Mouse (Mus musculus) midbrain, postnatal 0 days (tissue): ENCODE data around the gene Mthfr. TPM values are rescaled to one million over a fixed set of nuclear protein-coding genes. Genes with fewer than 3 reads are reported as not detected.

Experiments
- ATAC-seq: fragments of 200-750 bp; cut with Nextera tagmentation; 2 replicates; pipeline ENCODE4 v1.8.0; 2017; ENCODE audit warnings: moderate number of reproducible peaks, mild to moderate bottlenecking, moderate TSS enrichment, moderate library complexity; ENCODE audit not compliant: low FRiP score
- DNase-seq: peaks from one replicate; pipeline ENCODE4 v3.0.0-alpha.2; 2015; ENCODE audit warnings: low spot score
- H3K27ac ChIP-seq: fragments of 300-500 bp; sonication (generic); 2 replicates; pipeline ENCODE4 v1.5.1; 2014; ENCODE audit warnings: low read depth, mild to moderate bottlenecking, low read length, mixed read lengths
- H3K27me3 ChIP-seq: fragments of 300-500 bp; sonication (generic); 2 replicates; pipeline ENCODE4 v1.6.1; 2014; ENCODE audit warnings: low read length, control low read depth, mixed read lengths; ENCODE audit not compliant: insufficient read depth
- H3K36me3 ChIP-seq: fragments of 300-500 bp; sonication (generic); 2 replicates; pipeline ENCODE4 v1.6.1; 2014; ENCODE audit warnings: low read length, control low read depth, mixed read lengths; ENCODE audit not compliant: insufficient read depth
- H3K4me1 ChIP-seq: fragments of 300-500 bp; sonication (generic); 2 replicates; pipeline ENCODE4 v1.6.1; 2014; ENCODE audit warnings: mild to moderate bottlenecking, control low read depth, antibody characterized with exemption, low read length, mixed read lengths; ENCODE audit not compliant: insufficient read depth
- H3K4me2 ChIP-seq: fragments of 300-500 bp; sonication (generic); 2 replicates; pipeline ENCODE4 v1.6.1; 2014; ENCODE audit warnings: low read depth, mild to moderate bottlenecking, low read length, mixed read lengths; ENCODE audit not compliant: poor library complexity, severe bottlenecking
- H3K4me3 ChIP-seq: fragments of 300-500 bp; sonication (generic); 2 replicates; pipeline ENCODE4 v1.5.1; 2014; ENCODE audit warnings: low read depth, mild to moderate bottlenecking, low read length, moderate library complexity
- H3K9ac ChIP-seq: fragments of 300-500 bp; sonication (generic); replicated peaks from 2 replicates; pipeline ENCODE4 v1.6.1; 2014; ENCODE audit warnings: mild to moderate bottlenecking, low read length, moderate library complexity, mixed read lengths; ENCODE audit not compliant: poor library complexity, severe bottlenecking
- H3K9me3 ChIP-seq: fragments of 300-500 bp; sonication (generic); 2 replicates; pipeline ENCODE4 v1.6.1; 2016; ENCODE audit warnings: low read length, control low read depth
- CTCF ChIP-seq: IDR thresholded peaks from 2 replicates; pipeline ENCODE4 v1.5.1; 2016; ENCODE audit warnings: antibody characterized with exemption, mild to moderate bottlenecking
- WGBS: fragments of 180-500 bp; shearing (Covaris S2); extraction: QIAGEN DNeasy Blood & Tissue Kit; methylation state at CpG from one replicate; pipeline ENCODE4 v1.1.7; 2014; 5-methylcytosine and 5-hydroxymethylcytosine counted together
- polyA plus RNA-seq: library from polyadenylated mRNA; unstranded; fragments of >200 nt; fragmentation: Nextera tagmentation; extraction: Ambion mirVana; gene quantifications from 2 replicates; pipeline ENCODE4 v1.2.1, GENCODE M21; 2015
- total RNA-seq: library from RNA; depleted of rRNA; stranded (reverse); fragments of >200 nt; gene quantifications from 2 replicates; pipeline ENCODE4 v1.2.3, GENCODE M21; 2014

Mthfr gene
- total and polyA plus RNA-seq, 2 experiments from 2014 or later, result 10.1 to 51.1 TPM

GRCm38 (mm10) chr4:148051046-148051776 is 12.3 kb downstream of the Mthfr start:
- Histone ChIP-seq H3K27me3 (no peaks in the 10 kb centered on the region), H3K4me2 (no peak overlapping the region), H3K36me3 (peaks cover 64% of the 10 kb centered on the region), H3K27ac (no peak overlapping the region), H3K9ac (no peak overlapping the region), H3K4me1 (no peaks in the 10 kb centered on the region), H3K4me3 (no peak overlapping the region), H3K9me3 (no peaks in the 10 kb centered on the region)
- 97% methylated on average over 13 of the region's 13 CpGs for WGBS
- no peak for DNase-seq
- no peak for TF ChIP-seq CTCF
- no peak for ATAC-seq

GRCm38 (mm10) chr4:148051886-148052285 is 13.0 kb downstream of the Mthfr start:
- no peaks in the 10 kb centered on the region for H3K9me3 ChIP-seq
- 83% methylated on average over 11 of the region's 11 CpGs for WGBS
- ATAC-seq (no peak), DNase-seq (no peak)
- no peak for TF ChIP-seq CTCF
- no peak overlapping the region for H3K4me2 ChIP-seq
- H3K27me3 ChIP-seq, result no peaks in the 10 kb centered on the region
- H3K27ac ChIP-seq, result no peak overlapping the region
- H3K4me3 ChIP-seq, result no peak overlapping the region
- H3K4me1 ChIP-seq, result no peaks in the 10 kb centered on the region
- H3K36me3 ChIP-seq, result peaks cover 70% of the 10 kb centered on the region
- H3K9ac ChIP-seq, result no peak overlapping the region

GRCm38 (mm10) chr4:148052976-148053375 is 14.1 kb downstream of the Mthfr start:
- Histone ChIP-seq H3K27ac (no peak overlapping the region), H3K27me3 (no peaks in the 10 kb centered on the region), H3K4me3 (no peak overlapping the region), H3K4me2 (no peak overlapping the region), H3K9me3 (no peaks in the 10 kb centered on the region), H3K36me3 (peaks cover 77% of the 10 kb centered on the region), H3K9ac (no peak overlapping the region), H3K4me1 (no peaks in the 10 kb centered on the region)
- ATAC-seq, result no peak
- 83% methylated on average over 2 of the region's 2 CpGs for WGBS
- TF ChIP-seq CTCF, result no peak
- DNase-seq, result no peak

GRCm38 (mm10) chr4:148053417-148053920 is 14.6 kb downstream of the Mthfr start:
- H3K9me3 ChIP-seq, result no peaks in the 10 kb centered on the region
- H3K4me2 ChIP-seq, result no peak overlapping the region
- H3K27me3 ChIP-seq, result no peaks in the 10 kb centered on the region
- DNase-seq, result no peak
- peaks cover 74% of the 10 kb centered on the region for H3K36me3 ChIP-seq
- WGBS, result 92% methylated on average over 12 of the region's 12 CpGs
- no peak for ATAC-seq
- no peaks in the 10 kb centered on the region for H3K4me1 ChIP-seq
- H3K4me3 ChIP-seq, result no peak overlapping the region
- TF ChIP-seq CTCF, result no peak
- H3K9ac ChIP-seq, result no peak overlapping the region
- H3K27ac ChIP-seq, result no peak overlapping the region

GRCm38 (mm10) chr4:148054961-148055695 is 16.3 kb downstream of the Mthfr start:
- no peak for DNase-seq
- no peak for TF ChIP-seq CTCF
- no peak for ATAC-seq
- no peaks in the 10 kb centered on the region for H3K4me1 ChIP-seq
- peaks cover 72% of the 10 kb centered on the region for H3K36me3 ChIP-seq
- no peaks in the 10 kb centered on the region for H3K27me3 ChIP-seq
- H3K9me3 ChIP-seq, result no peaks in the 10 kb centered on the region
- H3K27ac ChIP-seq, result no peak overlapping the region
- H3K4me3 ChIP-seq, result no peak overlapping the region
- H3K4me2 ChIP-seq, result no peak overlapping the region
- 90% methylated on average over 21 of the region's 21 CpGs for WGBS
- no peak overlapping the region for H3K9ac ChIP-seq

GRCm38 (mm10) chr4:148056246-148056645 is 17.4 kb downstream of the Mthfr start:
- H3K9me3 ChIP-seq, result no peaks in the 10 kb centered on the region
- no peak overlapping the region for H3K9ac ChIP-seq
- DNase-seq (no peak), ATAC-seq (no peak)
- H3K4me1 ChIP-seq, result no peaks in the 10 kb centered on the region
- no peak overlapping the region for H3K4me3 ChIP-seq
- TF ChIP-seq CTCF, result no peak
- WGBS, result 86% methylated on average over 7 of the region's 7 CpGs
- peaks cover 67% of the 10 kb centered on the region for H3K36me3 ChIP-seq
- H3K4me2 ChIP-seq, result no peak overlapping the region
- no peak overlapping the region for H3K27ac ChIP-seq
- no peaks in the 10 kb centered on the region for H3K27me3 ChIP-seq
